Mouse (Mus musculus) lung, postnatal 25 days (tissue): Measurements from ENCODE around the gene Pdk2.

ENCODE experiments used
- DNase-seq: peaks from one replicate; pipeline ENCODE4 v3.0.0; 2022; ENCODE audit warnings: low spot score

Gene Pdk2

GRCm38 (mm10) chr11:95041139-95041609 is at the start of gene Pdk2:
Pdk2 (minus strand) TSS chr11:95041354.
- DNase-seq, result peak; percentile 98

- DNase-seq, result peak; percentile 90
Measured at GRCm38 (mm10) chr11:95088857-95089779, 48.0 kb upstream of the Pdk2 start.

- DNase-seq, result no peak
Measured at GRCm38 (mm10) chr11:95088286-95088685, 47.1 kb upstream of the Pdk2 start.

- DNase-seq, result no peak
Measured at GRCm38 (mm10) chr11:95087301-95088228, 46.4 kb upstream of the Pdk2 start.

GRCm38 (mm10) chr11:95086229-95086628 is 45.1 kb upstream of the Pdk2 start:
- DNase-seq, result no peak

GRCm38 (mm10) chr11:95085710-95086109 is 44.6 kb upstream of the Pdk2 start:
- DNase-seq, result no peak

GRCm38 (mm10) chr11:95084811-95085382 is 43.7 kb upstream of the Pdk2 start:
- no peak for DNase-seq

GRCm38 (mm10) chr11:95084175-95084574 is 43.0 kb upstream of the Pdk2 start:
- no peak for DNase-seq

GRCm38 (mm10) chr11:95082896-95083295 is 41.7 kb upstream of the Pdk2 start:
- DNase-seq, result no peak

GRCm38 (mm10) chr11:95080783-95081182 is 39.6 kb upstream of the Pdk2 start:
- DNase-seq, result no peak

- DNase-seq, result peak; percentile 91
Measured at GRCm38 (mm10) chr11:95079256-95079875, 38.2 kb upstream of the Pdk2 start.

- no peak for DNase-seq
Measured at GRCm38 (mm10) chr11:95077956-95078355, 36.8 kb upstream of the Pdk2 start.

- peak; percentile 91 for DNase-seq
Measured at GRCm38 (mm10) chr11:95076536-95077111, 35.5 kb upstream of the Pdk2 start, which contains the start of gene Itga3. Itga3 (minus strand) TSS chr11:95076801.

- DNase-seq, result peak; percentile 70
Measured at GRCm38 (mm10) chr11:95076041-95076535, 34.9 kb upstream of the Pdk2 start.

GRCm38 (mm10) chr11:95075197-95076040 is 34.3 kb upstream of the Pdk2 start:
- peak; percentile 61 for DNase-seq

- DNase-seq, result no peak
Measured at GRCm38 (mm10) chr11:95074694-95075093, 33.5 kb upstream of the Pdk2 start.

- DNase-seq, result no peak
Measured at GRCm38 (mm10) chr11:95073835-95074234, 32.7 kb upstream of the Pdk2 start.

- DNase-seq, result peak; percentile 77
Measured at GRCm38 (mm10) chr11:95072804-95073203, 31.6 kb upstream of the Pdk2 start.

- no peak for DNase-seq
Measured at GRCm38 (mm10) chr11:95072136-95072535, 31.0 kb upstream of the Pdk2 start.

GRCm38 (mm10) chr11:95071266-95071665 is 30.1 kb upstream of the Pdk2 start:
- peak; percentile 65 for DNase-seq
